Mouse (Mus musculus) CH12.LX (cell line): ENCODE results near the gene Aars.

Experiments
- EP300 ChIP-seq: IDR thresholded peaks from 2 replicates; pipeline ENCODE4 v1.6.1; 2011; ENCODE audit warnings: low read length, improper control_type of control experiment
- USF1 ChIP-seq: IDR thresholded peaks from 2 replicates; pipeline ENCODE4 v1.6.1; 2014; ENCODE audit warnings: low read depth, mild to moderate bottlenecking, inconsistent platforms, low read length, improper control_type of control experiment

DNA sequence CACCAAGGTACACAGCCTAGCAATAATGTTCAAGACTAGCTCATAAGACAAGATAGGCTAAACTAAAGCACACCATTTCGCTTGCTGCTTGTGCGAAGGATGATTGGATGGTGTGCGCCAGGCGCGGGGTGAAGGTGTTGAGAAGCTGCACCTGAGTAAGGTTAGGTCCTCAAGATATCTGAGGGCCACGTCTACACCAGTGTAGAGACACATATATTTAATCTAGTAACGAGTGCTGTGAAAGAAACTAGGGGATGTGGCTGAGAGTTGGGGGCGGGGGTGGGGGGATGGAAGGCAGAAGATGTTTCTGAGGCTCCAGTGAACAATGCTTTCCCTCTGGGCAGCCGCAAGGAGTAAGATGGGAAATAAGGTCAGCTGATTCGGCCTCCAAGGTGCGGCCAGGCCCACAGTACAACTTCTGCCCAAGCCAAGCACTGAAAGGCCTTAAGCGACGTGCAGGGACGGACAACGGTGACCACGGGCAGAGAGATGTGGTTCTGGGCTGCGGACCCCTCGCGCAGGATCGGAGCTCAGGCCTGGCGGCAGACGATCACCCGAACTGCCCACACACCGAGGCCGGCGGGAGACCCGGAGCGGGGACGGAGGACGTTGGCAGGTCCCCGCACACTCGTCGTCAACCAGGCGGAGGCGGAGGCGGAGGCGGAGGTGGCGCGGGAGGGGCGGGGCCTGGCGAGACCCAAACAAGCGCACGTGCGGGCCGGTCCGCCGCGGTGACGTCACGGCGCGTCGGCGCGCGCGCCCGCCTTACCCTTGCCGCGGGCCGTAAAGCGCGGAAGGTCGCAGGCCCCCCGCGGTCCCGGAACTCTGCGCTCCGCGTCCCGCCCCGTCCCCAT lies 61.1 kb downstream of the Aars start, which contains the start of gene Pdpr:
- no peak for TF ChIP-seq USF1
- no peak for TF ChIP-seq EP300
